In genomic region chr15:30286245-30286642, GRCm38 (mm10) we compare ENCODE assay signal across 11 mouse cellular contexts.
DNase-seq lines count a peak whose midpoint lies in the region; ATAC-seq and TF ChIP-seq lines count a peak whose summit lies in the region.
"Had no signal": no experiment of that assay in that cellular context is flagged by ENCODE, and none has a peak within 500 bp of the region (broad histone marks: within the 10 kb centered on the region; RNA-seq: fewer than 3 reads in every experiment).

No protein-coding gene starts in this region.

- H3K4me3 ChIP-seq in liver, embryonic 12.5 days: no peak overlapping the region
- no peak overlapping the region for H3K4me3 ChIP-seq in lung, adult 2 months (replicated peaks; ENCODE audit: extremely low read depth, low read depth, low read length)
- H3K4me3 ChIP-seq: gastrocnemius, adult 2 months; heart, embryonic 13.5 days had no signal

- no peaks in the 10 kb centered on the region for H3K27me3 ChIP-seq in liver, embryonic 12.5 days (replicated peaks)
- H3K27me3 ChIP-seq: heart, embryonic 13.5 days had no signal

- no peaks in the 10 kb centered on the region for H3K36me3 ChIP-seq in liver, embryonic 12.5 days
- H3K36me3 ChIP-seq: heart, embryonic 13.5 days had no signal

- intact Hi-C loops in left cerebral cortex, postnatal 4 days (cut with DNase I): no loop called here

- H3K4me1 ChIP-seq in liver, embryonic 12.5 days: no peaks in the 10 kb centered on the region
- no peaks in the 10 kb centered on the region for H3K4me1 ChIP-seq in lung, adult 2 months (ENCODE audit: control insufficient read depth, insufficient read depth, low read length)
- H3K4me1 ChIP-seq: heart, embryonic 13.5 days had no signal

- WGBS in liver, embryonic 12.5 days (ENCODE audit: insufficient replicate concordance): 72% methylated on average over 7 of the region's 7 CpGs
- WGBS in lung, adult 2 months: 76% methylated on average over 7 of the region's 7 CpGs

- no peak overlapping the region for H3K9ac ChIP-seq in liver, embryonic 12.5 days
- H3K9ac ChIP-seq: heart, embryonic 13.5 days had no signal

- no peaks in the 10 kb centered on the region for H3K9me3 ChIP-seq in liver, embryonic 12.5 days (replicated peaks)
- H3K9me3 ChIP-seq: heart, embryonic 13.5 days had no signal

- no peak for TF ChIP-seq CTCF in lung, adult 2 months (IDR thresholded peaks at IDR 0.05; ENCODE audit: insufficient read depth, low read length)

- ATAC-seq in liver, embryonic 12.5 days: 0 out of 2 replicates have a peak, but pooled peaks have one; percentile 10

- no peak overlapping the region for H3K27ac ChIP-seq in liver, embryonic 12.5 days
- H3K27ac ChIP-seq: gastrocnemius, adult 2 months; heart, embryonic 13.5 days had no signal

- DNase-seq in left cerebral cortex, postnatal 4 days: peak; percentile 70
- DNase-seq in left cerebral cortex, adult 11 months (ENCODE audit: low spot score): no peak
- DNase-seq in cerebellum, adult 11-12 months: peak; percentile 81
- DNase-seq in cerebellum, postnatal 10 days: peak; percentile 81 to 82
- no peak for DNase-seq in frontal cortex, adult 2 months (ENCODE audit: extremely low spot score in 1 of 2, low spot score in 1 of 2)
- DNase-seq in adrenal gland, adult 8-10 months: no peak
- DNase-seq in lung, adult 2 months: no peak
- DNase-seq: gastrocnemius, adult 2 months; kidney, adult 18-20 months had no signal

- no peak overlapping the region for H3K4me2 ChIP-seq in liver, embryonic 12.5 days
- H3K4me2 ChIP-seq: heart, embryonic 13.5 days had no signal

- no peak for TF ChIP-seq POLR2A in lung, adult 2 months (IDR thresholded peaks at IDR 0.05; ENCODE audit: borderline replicate concordance, extremely low read depth, low read depth, low read length)

Comparison
In these comparisons a context has a peak if more than half of its experiments do, and no peak if none do; other contexts are left out.
1. DNase-seq: peak in left cerebral cortex, postnatal 4 days (single experiment), cerebellum, adult 11-12 months (single experiment) and cerebellum, postnatal 10 days (2 of 2); none in left cerebral cortex, adult 11 months (single experiment), frontal cortex, adult 2 months (0 of 2), adrenal gland, adult 8-10 months (single experiment) and lung, adult 2 months (single experiment).